Mouse (Mus musculus): ENCODE measurements at regions not wholly inside any gene's neighbourhood (a gene's known extent, or its start where the extent isn't known, plus 50 kb on each side); places are given as distances from the start of the nearest gene placed in this dataset.

- Histone ChIP-seq H3ac (ENCODE audit: control insufficient read depth, insufficient read length) (no peak overlapping the region), H3K4me3 (no peak overlapping the region), H3K79me2 (ENCODE audit: control insufficient read depth, insufficient read depth) (no peaks in the 10 kb centered on the region), H3K27me3 (ENCODE audit: control insufficient read depth, insufficient read depth, insufficient read length) (peaks cover 5% of the 10 kb centered on the region), H3K36me3 (ENCODE audit: control insufficient read depth, insufficient read depth) (no peaks in the 10 kb centered on the region), H3K4me2 (ENCODE audit: low read depth) (no peak overlapping the region)
- TF ChIP-seq POLR2AphosphoS2 (IDR thresholded peaks at IDR 0.05; ENCODE audit: insufficient read length, low read depth) (no peak), TCF12 (IDR thresholded peaks at IDR 0.05; ENCODE audit: insufficient read depth, poor library complexity, severe bottlenecking) (no peak), REST (IDR thresholded peaks at IDR 0.05; ENCODE audit: insufficient read depth, insufficient read length) (no peak), MYOG (IDR thresholded peaks at IDR 0.05; ENCODE audit: control insufficient read depth in 1 of 3, insufficient read depth in 1 of 3, insufficient read length in 2 of 3, low read depth in 2 of 3) (no peak), CEBPB (IDR thresholded peaks at IDR 0.05; ENCODE audit: insufficient read depth, poor library complexity, severe bottlenecking) (no peak), USF1 (IDR thresholded peaks at IDR 0.05; ENCODE audit: low read depth) (no peak), E2F4 (IDR thresholded peaks at IDR 0.05; ENCODE audit: insufficient read depth) (no peak), MAX (IDR thresholded peaks at IDR 0.05; ENCODE audit: low read depth) (no peak), TCF3 (IDR thresholded peaks at IDR 0.05; ENCODE audit: insufficient read length, low read depth) (no peak), SRF (IDR thresholded peaks at IDR 0.05; ENCODE audit: control insufficient read depth, insufficient read length, low read depth) (no peak), MYOD1 (IDR thresholded peaks at IDR 0.05; ENCODE audit: control insufficient read depth in 1 of 3, insufficient read length in 2 of 3, low read depth in 2 of 3) (no peak), POLR2A (IDR thresholded peaks at IDR 0.05; ENCODE audit: insufficient read length, low read depth) (no peak)
These were observed 53.0 kb upstream of the Usp24 start for GRCm38 (mm10) chr4:106262751-106263725.

All from myocyte (in vitro differentiated cells).